Mouse (Mus musculus): ENCODE data around the gene Tnnt2. TPM values are rescaled to one million over a fixed set of nuclear protein-coding genes. Genes with fewer than 3 reads are reported as not detected.

Gene Tnnt2
- polyA plus RNA-seq, 1 experiment from 2014 or later: 5.1 TPM

DNA sequence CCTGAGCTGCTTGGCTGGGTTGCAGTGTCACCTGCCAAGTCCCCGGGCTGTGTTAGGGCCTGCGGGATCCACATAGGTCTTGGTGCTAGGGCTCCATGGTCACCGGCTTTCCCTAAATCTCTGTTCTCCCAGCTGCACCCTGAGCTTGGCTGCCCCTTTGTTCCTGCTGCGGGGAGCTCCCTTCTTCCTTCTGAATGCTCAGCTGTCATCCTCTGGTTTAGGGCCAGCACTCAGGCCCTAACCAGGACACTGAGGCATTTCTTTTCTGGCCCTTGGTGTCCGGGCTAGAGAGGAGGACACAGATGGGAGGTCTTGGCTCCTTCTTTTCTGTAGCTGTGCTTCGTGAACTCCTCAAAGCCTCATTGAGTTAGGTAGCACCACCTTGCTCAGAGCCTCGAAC lies 14.4 kb upstream of the Tnnt2 start:
- no peak overlapping the region for H3K9ac ChIP-seq

DNA sequence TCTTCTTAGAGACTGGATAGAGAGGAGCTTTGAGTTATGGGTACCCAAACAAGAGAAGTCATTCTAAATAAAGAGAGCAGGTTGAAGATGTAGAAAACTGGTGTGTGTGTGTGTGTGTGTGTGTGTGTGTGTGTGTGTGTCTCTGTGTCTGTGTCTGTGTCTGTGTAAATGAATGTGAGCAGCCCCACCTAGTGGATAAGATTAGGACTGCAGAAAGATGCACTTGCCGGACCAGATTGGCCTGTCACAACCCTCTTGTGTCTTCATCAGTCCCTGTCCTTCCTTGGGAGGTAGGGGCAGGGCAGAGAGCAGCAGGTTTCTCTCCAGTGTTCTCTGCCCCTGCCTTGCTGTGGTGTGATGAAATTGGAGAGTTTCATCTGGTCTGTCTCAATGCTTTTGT lies 7.2 kb upstream of the Tnnt2 start:
- 23% methylated on average over 1 of the region's 1 CpGs for whole genome bisulfite sequencing
- H3K9ac ChIP-seq: no peak overlapping the region
- H3K27ac ChIP-seq: no peak overlapping the region
- H3K9me3 ChIP-seq (replicated peaks): no peaks in the 10 kb centered on the region
- 0 out of 2 replicates have a peak, but pooled peaks cover 3% of the 10 kb centered on the region for H3K27me3 ChIP-seq
- no peaks in the 10 kb centered on the region for H3K36me3 ChIP-seq
- H3K4me1 ChIP-seq: no peaks in the 10 kb centered on the region
- no peak for ATAC-seq (ENCODE audit: low FRiP score)
- no peak overlapping the region for H3K4me2 ChIP-seq (replicated peaks)
- no peak overlapping the region for H3K4me3 ChIP-seq

More for the DNA sequence above, 14.4 kb upstream of the Tnnt2 start:
- no peak for ATAC-seq (ENCODE audit: low FRiP score)
- Histone ChIP-seq H3K36me3 (no peaks in the 10 kb centered on the region), H3K9me3 (replicated peaks) (no peaks in the 10 kb centered on the region), H3K4me3 (no peak overlapping the region), H3K4me1 (peaks cover 11% of the 10 kb centered on the region), H3K27ac (no peak overlapping the region), H3K27me3 (peaks cover 54% of the 10 kb centered on the region), H3K4me2 (replicated peaks) (no peak overlapping the region)
- WGBS: 75% methylated on average over 7 of the region's 7 CpGs

DNA sequence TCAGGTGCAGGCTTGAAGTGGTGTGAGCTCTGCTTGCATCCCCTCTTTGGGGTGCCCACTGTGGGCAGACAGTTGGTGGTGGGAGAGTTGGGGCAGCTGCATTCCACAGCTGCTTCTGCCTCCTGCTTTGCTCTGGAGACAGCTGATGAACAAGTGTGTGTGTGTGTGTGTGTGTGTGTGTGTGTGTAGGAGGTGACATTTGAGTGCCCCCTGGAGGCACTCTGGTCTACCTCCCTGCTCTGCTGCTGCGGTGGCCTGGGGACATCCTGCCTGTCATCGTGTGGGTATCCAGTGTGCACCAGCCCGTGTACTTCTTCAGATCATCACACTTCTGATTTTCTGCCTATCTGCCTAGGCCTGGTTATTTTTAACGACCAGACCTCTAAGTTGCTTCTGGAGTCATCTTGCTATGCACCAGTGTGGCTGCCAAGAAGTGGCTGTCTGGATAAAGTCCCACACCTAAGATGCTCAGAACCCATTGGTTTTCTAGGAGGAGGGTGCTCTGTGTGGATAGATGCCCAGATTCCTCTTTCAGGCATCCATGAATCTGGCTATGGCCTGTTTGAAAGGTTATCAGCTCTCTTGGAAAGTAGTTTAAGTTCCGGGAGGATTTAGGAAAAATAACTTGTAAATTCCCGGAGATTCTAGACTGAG lies 1.8 kb upstream of the Tnnt2 start:
- ATAC-seq (ENCODE audit: low FRiP score): no peak
- H3K27me3 ChIP-seq: no peaks in the 10 kb centered on the region
- WGBS: 71% methylated on average over 6 of the region's 6 CpGs
- H3K9me3 ChIP-seq (replicated peaks): no peaks in the 10 kb centered on the region
- H3K4me1 ChIP-seq: peaks cover 3% of the 10 kb centered on the region; the same call in 1 of the 2 replicates
- H3K36me3 ChIP-seq: no peaks in the 10 kb centered on the region
- H3K27ac ChIP-seq: no peak overlapping the region
- no peak overlapping the region for H3K4me3 ChIP-seq
- H3K4me2 ChIP-seq (replicated peaks): no peak overlapping the region
- H3K9ac ChIP-seq: no peak overlapping the region

DNA sequence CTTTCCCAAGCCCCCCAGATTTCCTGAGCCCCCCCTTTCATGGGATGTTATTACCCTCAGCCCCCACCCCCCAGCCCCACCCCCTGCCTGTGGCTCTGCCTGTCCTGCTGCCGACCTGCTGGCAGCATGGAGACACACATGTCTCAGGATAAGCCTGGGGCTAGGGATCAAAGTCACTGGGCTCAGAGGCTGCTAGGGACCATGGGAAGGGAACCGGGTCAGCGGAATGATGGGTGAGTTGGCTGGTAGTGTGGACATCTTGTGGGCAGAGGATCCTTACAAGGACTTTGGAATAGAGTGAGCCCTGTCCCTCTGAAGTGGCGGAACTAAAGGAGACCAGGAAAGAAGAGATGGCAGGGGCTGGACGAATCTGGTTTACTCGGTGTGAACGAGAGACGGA lies 1.2 kb upstream of the Tnnt2 start:
- Histone ChIP-seq H3K9me3 (replicated peaks) (no peaks in the 10 kb centered on the region), H3K4me1 (peaks cover 3% of the 10 kb centered on the region; the same call in 1 of the 2 replicates), H3K4me2 (replicated peaks) (no peak overlapping the region), H3K9ac (no peak overlapping the region), H3K36me3 (no peaks in the 10 kb centered on the region), H3K27ac (no peak overlapping the region), H3K4me3 (no peak overlapping the region), H3K27me3 (no peaks in the 10 kb centered on the region)
- no peak for ATAC-seq (ENCODE audit: low FRiP score)
- 82% methylated on average over 8 of the region's 8 CpGs for WGBS

DNA sequence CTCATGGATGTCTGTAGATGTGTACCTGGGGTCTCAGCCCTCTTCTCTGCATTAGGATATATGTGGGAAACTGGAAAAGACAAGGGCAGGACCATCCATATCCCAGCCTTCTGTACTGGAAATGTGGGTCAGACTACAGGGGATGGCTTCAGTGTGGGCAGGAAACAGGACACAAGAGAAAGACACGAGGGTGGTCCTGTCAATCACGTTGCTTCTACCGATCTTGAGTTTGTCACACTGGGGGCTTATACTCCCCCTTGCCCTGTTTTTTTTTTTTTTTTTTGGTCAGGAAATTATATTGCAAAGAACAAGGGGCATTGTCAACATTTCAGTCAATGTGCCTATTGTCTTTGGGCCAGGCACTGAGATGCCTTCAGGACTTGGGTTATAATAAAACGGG lies 2.5 kb downstream of the Tnnt2 start:
- no peaks in the 10 kb centered on the region for H3K27me3 ChIP-seq
- 71% methylated on average over 4 of the region's 4 CpGs for WGBS
- ATAC-seq (ENCODE audit: low FRiP score): no peak

DNA sequence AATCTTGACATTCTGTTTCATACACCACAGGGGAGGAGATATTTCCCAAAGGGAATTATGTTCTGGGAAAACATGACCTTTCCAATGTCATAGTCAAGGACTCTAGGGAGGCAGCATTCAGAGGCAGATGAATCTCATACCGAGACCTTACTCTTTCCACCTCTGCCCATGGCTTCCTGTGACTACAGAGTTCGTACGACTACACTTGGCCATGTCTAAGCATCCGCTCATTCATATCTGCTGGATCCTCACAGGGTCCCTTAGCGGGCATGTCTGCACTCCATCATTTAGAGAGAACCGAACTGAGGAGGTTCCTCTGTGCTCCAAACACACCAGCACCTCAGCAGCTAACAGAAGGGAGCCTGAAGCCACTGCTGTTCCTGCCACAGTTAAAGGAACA lies 2.9 kb downstream of the Tnnt2 start:
- Histone ChIP-seq H3K4me2 (replicated peaks) (no peak overlapping the region), H3K27ac (no peak overlapping the region), H3K4me3 (no peak overlapping the region), H3K9ac (no peak overlapping the region), H3K9me3 (replicated peaks) (no peaks in the 10 kb centered on the region), H3K36me3 (no peaks in the 10 kb centered on the region), H3K4me1 (peaks cover 3% of the 10 kb centered on the region; the same call in 1 of the 2 replicates), H3K27me3 (no peaks in the 10 kb centered on the region)
- WGBS: 90% methylated on average over 6 of the region's 6 CpGs
- ATAC-seq (ENCODE audit: low FRiP score): no peak

More for the DNA sequence above, 2.5 kb downstream of the Tnnt2 start:
- Histone ChIP-seq H3K9ac (no peak overlapping the region), H3K4me3 (no peak overlapping the region), H3K4me1 (peaks cover 3% of the 10 kb centered on the region; the same call in 1 of the 2 replicates), H3K36me3 (no peaks in the 10 kb centered on the region), H3K27ac (no peak overlapping the region), H3K4me2 (replicated peaks) (no peak overlapping the region), H3K9me3 (replicated peaks) (no peaks in the 10 kb centered on the region)

DNA sequence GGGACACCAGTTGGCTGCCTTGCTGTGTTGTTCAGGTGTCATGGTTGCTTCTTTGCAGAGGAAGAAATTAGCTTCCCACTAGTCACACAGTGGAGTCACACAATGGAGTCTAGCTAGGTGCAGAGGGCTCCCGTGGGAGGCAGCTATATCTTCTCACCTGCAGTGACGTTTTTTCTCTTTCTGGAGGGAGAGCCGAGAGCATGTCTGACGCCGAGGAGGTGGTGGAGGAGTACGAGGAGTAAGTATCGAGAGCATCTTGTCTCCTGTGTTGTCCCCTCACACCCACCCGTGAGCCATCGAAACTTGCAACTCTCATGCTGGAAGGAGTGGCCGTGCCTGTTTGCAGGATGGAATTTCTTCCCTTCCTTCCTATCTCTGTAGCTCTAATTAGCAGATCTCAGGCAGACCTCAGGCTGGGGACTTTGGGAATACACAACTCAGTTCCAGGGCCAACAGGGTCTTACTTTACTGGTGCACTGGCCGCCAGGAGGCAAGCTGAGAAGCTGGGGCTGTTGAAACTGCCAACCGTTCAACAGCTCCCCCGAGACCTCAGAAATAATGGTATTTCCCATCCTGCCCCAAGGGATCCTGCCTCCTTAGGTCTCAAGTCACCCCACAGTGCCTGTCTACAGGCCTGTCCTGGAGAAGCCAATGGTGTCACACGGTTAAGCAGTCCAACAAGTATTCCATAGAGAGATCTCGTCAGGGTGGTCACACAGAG lies 4.7 kb downstream of the Tnnt2 start:
- Histone ChIP-seq H3K9me3 (replicated peaks) (no peaks in the 10 kb centered on the region), H3K4me1 (peaks cover 3% of the 10 kb centered on the region; the same call in 1 of the 2 replicates), H3K9ac (no peak overlapping the region), H3K4me3 (no peak overlapping the region), H3K27ac (no peak overlapping the region), H3K4me2 (replicated peaks) (no peak overlapping the region), H3K36me3 (no peaks in the 10 kb centered on the region), H3K27me3 (no peaks in the 10 kb centered on the region)
- ATAC-seq (ENCODE audit: low FRiP score): no peak
- WGBS: 71% methylated on average over 15 of the region's 15 CpGs

DNA sequence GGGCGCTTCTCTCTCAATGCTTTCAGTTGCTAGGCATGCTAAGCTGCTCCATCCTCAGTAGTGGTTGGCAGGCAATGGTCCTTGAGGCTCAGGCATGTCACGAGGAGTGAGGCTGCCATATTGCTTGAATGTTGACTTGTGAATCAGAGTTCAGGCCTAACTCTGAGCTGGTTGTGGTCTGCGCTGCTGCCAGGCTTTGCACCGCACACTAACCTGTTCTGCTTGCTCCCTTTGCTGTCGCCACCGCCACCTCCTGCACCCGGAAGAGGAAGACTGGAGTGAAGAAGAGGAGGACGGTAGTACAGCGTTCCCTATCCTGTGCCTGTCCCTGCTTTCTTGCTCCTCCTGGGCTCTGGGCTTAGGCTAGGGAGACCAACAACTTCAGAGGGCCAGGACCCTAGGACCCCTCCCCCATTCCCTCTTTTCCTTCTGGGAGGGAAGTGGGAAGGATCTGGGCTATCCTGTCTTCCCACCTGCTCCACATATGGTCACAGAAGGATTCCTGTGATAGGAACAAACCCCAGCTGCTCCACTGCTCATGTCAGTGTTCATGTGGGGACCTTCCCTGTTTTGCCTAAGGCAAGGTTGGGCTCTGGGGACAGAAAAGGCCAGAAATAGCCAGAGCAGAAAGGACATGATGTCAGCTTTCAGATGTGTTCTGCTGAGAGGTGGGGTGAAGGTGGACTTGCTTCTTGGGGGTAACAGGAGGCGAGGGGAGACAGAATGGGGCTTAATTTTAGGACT lies 7.5 kb downstream of the Tnnt2 start:
- no peak for ATAC-seq (ENCODE audit: low FRiP score)
- no peak overlapping the region for H3K27ac ChIP-seq

DNA sequence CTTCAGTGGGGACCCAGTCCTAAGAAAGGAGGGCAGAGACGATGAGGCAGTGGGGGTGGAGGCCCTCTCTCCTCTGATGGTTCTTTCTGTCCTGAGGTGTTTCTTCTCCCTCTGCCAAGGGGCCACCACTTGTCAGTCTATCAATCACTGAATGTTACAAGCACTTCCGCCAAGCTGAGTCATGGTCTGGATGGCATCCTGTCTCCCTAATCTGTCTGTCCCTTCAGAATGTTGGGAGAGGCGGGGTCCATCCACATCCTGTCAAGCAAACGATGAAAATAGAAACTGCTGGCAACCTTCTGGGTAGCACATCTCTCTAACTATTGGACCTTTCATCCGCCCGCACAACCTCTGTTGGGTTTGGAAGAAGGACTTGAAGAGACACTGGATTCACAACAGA lies 8.3 kb downstream of the Tnnt2 start:
- Histone ChIP-seq H3K9me3 (replicated peaks) (no peaks in the 10 kb centered on the region), H3K4me1 (no peaks in the 10 kb centered on the region), H3K36me3 (no peaks in the 10 kb centered on the region), H3K27ac (no peak overlapping the region), H3K27me3 (no peaks in the 10 kb centered on the region), H3K9ac (no peak overlapping the region), H3K4me2 (replicated peaks) (no peak overlapping the region), H3K4me3 (no peak overlapping the region)
- WGBS: 81% methylated on average over 6 of the region's 6 CpGs
- no peak for ATAC-seq (ENCODE audit: low FRiP score)

More for the DNA sequence above, 7.5 kb downstream of the Tnnt2 start:
- no peak overlapping the region for H3K4me3 ChIP-seq
- H3K36me3 ChIP-seq: no peaks in the 10 kb centered on the region
- H3K4me2 ChIP-seq (replicated peaks): no peak overlapping the region
- no peaks in the 10 kb centered on the region for H3K27me3 ChIP-seq
- H3K4me1 ChIP-seq: no peaks in the 10 kb centered on the region
- no peaks in the 10 kb centered on the region for H3K9me3 ChIP-seq (replicated peaks)
- no peak overlapping the region for H3K9ac ChIP-seq
- 88% methylated on average over 10 of the region's 10 CpGs for WGBS

DNA sequence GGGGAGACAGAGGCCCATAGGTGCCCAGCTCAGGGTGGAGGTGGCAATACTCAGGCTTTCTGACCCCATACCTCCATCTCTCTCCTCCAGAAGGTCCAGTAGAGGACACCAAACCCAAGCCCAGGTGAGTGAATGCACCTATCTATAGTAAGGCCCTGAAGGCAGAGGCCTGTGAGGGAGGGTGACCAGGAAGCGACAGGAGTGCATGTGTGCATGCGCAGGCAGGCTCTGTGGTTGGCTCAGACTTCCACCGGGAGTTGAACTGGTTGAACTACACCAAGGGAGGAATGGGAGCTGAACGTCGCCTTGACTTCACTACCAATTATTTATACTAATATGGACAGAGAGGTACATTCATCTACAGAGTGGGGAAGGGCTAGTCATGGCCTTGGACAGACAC lies 10.5 kb downstream of the Tnnt2 start:
- H3K4me3 ChIP-seq: no peak overlapping the region
- H3K36me3 ChIP-seq: no peaks in the 10 kb centered on the region
- H3K9ac ChIP-seq: no peak overlapping the region
- peaks cover 3% of the 10 kb centered on the region; the same call in 1 of the 2 replicates for H3K4me1 ChIP-seq
- ATAC-seq (ENCODE audit: low FRiP score): no peak
- no peaks in the 10 kb centered on the region for H3K27me3 ChIP-seq
- no peaks in the 10 kb centered on the region for H3K9me3 ChIP-seq (replicated peaks)
- no peak overlapping the region for H3K4me2 ChIP-seq (replicated peaks)
- 86% methylated on average over 5 of the region's 5 CpGs for WGBS
- no peak overlapping the region for H3K27ac ChIP-seq

DNA sequence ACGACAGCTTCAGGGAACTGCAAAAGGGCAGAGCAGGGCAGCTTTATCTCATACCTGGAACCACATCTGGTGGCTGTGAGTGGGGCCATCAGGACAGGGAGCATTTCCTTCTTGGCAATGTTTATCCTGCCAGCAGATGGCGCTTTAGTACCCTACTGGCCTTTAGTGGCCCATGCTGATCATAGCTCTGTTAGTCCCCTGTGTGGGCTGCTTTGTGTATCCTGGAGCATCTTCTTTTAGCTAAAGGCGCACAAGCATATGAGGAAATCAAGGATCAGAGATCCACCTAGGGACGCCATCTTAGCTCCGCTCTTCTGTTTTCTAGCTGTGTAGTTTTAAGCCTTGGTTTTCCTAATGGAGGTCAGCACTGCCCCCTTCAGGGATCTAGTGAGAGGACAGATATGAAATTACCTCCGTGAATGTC lies 11.0 kb downstream of the Tnnt2 start:
- peaks cover 8% of the 10 kb centered on the region for H3K4me1 ChIP-seq
- H3K9me3 ChIP-seq (replicated peaks): no peaks in the 10 kb centered on the region
- H3K9ac ChIP-seq: no peak overlapping the region
- H3K27me3 ChIP-seq: no peaks in the 10 kb centered on the region
- H3K4me2 ChIP-seq (replicated peaks): no peak overlapping the region
- no peak overlapping the region for H3K27ac ChIP-seq
- WGBS: 28% methylated on average over 6 of the region's 6 CpGs
- H3K4me3 ChIP-seq: no peak overlapping the region
- H3K36me3 ChIP-seq: no peaks in the 10 kb centered on the region
- ATAC-seq (ENCODE audit: low FRiP score): peak; percentile 9; the same call in 1 of the 2 replicates

DNA sequence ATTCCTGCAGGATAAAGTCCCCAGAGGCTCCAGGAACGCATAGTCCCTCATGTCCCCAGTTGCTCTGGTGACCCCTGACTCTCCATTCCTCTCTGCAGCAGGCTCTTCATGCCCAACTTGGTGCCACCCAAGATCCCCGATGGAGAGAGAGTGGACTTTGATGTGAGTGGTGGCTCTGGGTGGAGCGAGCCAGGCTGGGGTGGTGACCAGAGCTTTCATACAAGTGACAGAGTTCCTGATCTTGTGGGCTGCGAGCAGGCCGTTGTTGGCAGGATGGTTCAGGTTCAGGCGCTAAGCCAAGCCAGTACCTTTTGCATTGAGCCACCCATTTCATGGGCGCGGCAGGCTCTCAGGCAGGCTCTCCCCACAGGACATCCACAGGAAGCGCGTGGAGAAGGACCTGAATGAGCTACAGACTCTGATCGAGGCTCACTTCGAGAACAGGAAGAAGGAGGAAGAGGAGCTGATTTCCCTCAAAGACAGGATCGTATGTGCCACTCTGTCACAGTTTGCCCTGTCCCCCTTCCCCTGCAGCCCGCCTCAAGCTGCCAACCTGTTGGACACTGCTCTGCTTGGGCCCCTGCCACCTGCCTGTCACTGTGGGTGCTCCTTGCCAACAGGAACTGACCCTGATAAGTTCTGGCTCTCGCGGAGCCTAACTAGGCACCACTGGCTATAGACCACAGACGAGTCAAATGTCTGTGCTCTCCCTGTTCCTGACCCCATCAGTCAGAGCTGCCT lies 11.6 kb downstream of the Tnnt2 start:
- Histone ChIP-seq H3K4me2 (replicated peaks) (no peak overlapping the region), H3K27ac (no peak overlapping the region), H3K4me3 (no peak overlapping the region), H3K36me3 (no peaks in the 10 kb centered on the region), H3K9ac (no peak overlapping the region), H3K9me3 (replicated peaks) (no peaks in the 10 kb centered on the region), H3K4me1 (peaks cover 15% of the 10 kb centered on the region), H3K27me3 (no peaks in the 10 kb centered on the region)
- WGBS: 84% methylated on average over 17 of the region's 17 CpGs
- ATAC-seq (ENCODE audit: low FRiP score): no peak

Data from hindbrain, embryonic 12.5 days (tissue).